Mouse (Mus musculus) stomach, postnatal 0 days (tissue): ENCODE measurements at regions not wholly inside any gene's neighbourhood (a gene's known extent, or its start where the extent isn't known, plus 50 kb on each side); places are given as distances from the start of the nearest gene placed in this dataset.

Source experiments
- CTCF ChIP-seq: IDR thresholded peaks from 2 replicates; pipeline ENCODE4 v1.5.1; 2016; ENCODE audit warnings: antibody characterized with exemption, low read depth, mild to moderate bottlenecking, moderate library complexity
- EP300 ChIP-seq: optimal IDR thresholded peaks from 2 replicates; pipeline ENCODE3; 2016; ENCODE audit warnings: antibody characterized with exemption

GRCm38 (mm10) chr14:48370322-48370721, 75.6 kb upstream of the Tmem260 start:
- no peak for TF ChIP-seq EP300
- TF ChIP-seq CTCF: peak; percentile 89
